Mouse (Mus musculus) thymus, adult 2 months (tissue): ENCODE results near the gene Sema3b.

Experiments
- CTCF ChIP-seq: fragments of 200-500 bp; IDR thresholded peaks from 2 replicates; pipeline ENCODE4 v1.5.1; 2012; ENCODE audit warnings: mild to moderate bottlenecking, control low read depth, low read length, moderate library complexity, borderline replicate concordance; ENCODE audit not compliant: control insufficient read depth, poor library complexity, insufficient read depth; ENCODE audit errors: extremely low read depth
- POLR2A ChIP-seq: fragments of 200-500 bp; IDR thresholded peaks from 2 replicates; pipeline ENCODE4 v1.6.1; 2012; ENCODE audit warnings: mild to moderate bottlenecking, low read length, control low read depth, moderate library complexity; ENCODE audit not compliant: control insufficient read depth, poor library complexity, insufficient read depth; ENCODE audit errors: extremely low read depth

- TF ChIP-seq POLR2A (no peak), CTCF (no peak)
Observed at GRCm38 (mm10) chr9:107555031-107555457, 54.0 kb downstream of the Sema3b start.
